Mouse (Mus musculus): ENCODE measurements at regions not wholly inside any gene's neighbourhood (a gene's known extent, or its start where the extent isn't known, plus 50 kb on each side); places are given as distances from the start of the nearest gene placed in this dataset.

DNA sequence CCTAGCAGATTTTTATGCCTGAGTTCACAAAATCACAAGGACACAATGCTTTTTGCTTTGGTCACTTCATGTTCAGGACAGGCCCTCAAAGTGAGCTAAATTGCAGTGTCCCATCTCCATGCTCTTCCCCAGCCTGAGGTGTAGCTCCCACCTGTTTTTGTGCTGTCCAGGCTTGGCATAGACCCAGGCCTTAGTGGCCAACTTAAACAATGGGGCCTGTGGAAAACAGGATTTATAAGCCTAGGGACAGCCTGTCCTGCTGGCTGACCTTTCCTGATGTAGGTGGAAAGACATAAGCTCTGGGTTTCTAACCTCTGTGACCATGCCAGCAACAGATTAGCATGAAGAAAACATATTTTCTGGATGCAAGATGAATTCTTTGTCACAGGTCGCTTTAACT is 51.6 kb upstream of the Gm7247 start:
- peak in 1 of 2 experiments; percentile 5 for DNase-seq

DNA sequence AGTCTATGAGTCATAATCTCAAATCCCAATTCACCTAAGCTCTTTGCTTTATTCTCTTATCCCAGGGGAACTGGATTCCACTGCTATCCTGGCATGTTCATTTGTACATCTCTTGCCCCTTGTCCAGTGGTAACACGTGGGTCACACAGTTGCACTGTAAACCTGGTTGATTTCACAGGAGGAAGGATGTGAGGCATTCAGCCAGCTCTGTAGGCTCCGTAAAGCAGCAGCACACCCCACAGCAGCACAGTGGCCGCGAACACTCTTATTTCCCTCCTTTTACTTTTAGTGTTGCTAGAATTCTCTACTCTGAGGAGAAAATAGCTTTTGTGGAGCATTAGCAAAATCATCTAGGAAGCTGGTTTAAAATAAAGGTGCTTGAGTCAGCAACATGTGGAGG is 51.0 kb upstream of the Gm7247 start:
- no peak for DNase-seq

Data from adrenal gland, postnatal 36 days (tissue).